Mouse (Mus musculus) testis, postnatal 10 days (tissue): ENCODE data around the gene Jsrp1.

Experiments
- DNase-seq: peaks from one replicate; pipeline ENCODE4 v3.0.0; 2021; ENCODE audit warnings: low spot score

Gene Jsrp1

GRCm38 (mm10) chr10:80792175-80793032, 20.9 kb downstream of the Jsrp1 start:
- DNase-seq = peak; percentile 66

GRCm38 (mm10) chr10:80791476-80792174, 21.7 kb downstream of the Jsrp1 start:
- no peak for DNase-seq

GRCm38 (mm10) chr10:80790761-80791404, 22.4 kb downstream of the Jsrp1 start:
- DNase-seq = no peak

- no peak for DNase-seq
Observed at GRCm38 (mm10) chr10:80787517-80787916, 25.8 kb downstream of the Jsrp1 start.

- no peak for DNase-seq
Observed at GRCm38 (mm10) chr10:80785963-80786362, 27.3 kb downstream of the Jsrp1 start.

- no peak for DNase-seq
Observed at GRCm38 (mm10) chr10:80784871-80785270, 28.4 kb downstream of the Jsrp1 start.

GRCm38 (mm10) chr10:80784302-80784701, 29.0 kb downstream of the Jsrp1 start:
- DNase-seq = no peak

- no peak for DNase-seq
Observed at GRCm38 (mm10) chr10:80779565-80779964, 33.7 kb downstream of the Jsrp1 start.

- DNase-seq = no peak
Observed at GRCm38 (mm10) chr10:80777123-80777522, 36.2 kb downstream of the Jsrp1 start.

GRCm38 (mm10) chr10:80776358-80776869, 36.9 kb downstream of the Jsrp1 start:
- no peak for DNase-seq

- no peak for DNase-seq
Observed at GRCm38 (mm10) chr10:80775731-80776130, 37.6 kb downstream of the Jsrp1 start.

GRCm38 (mm10) chr10:80774981-80775380, 38.3 kb downstream of the Jsrp1 start:
- no peak for DNase-seq

GRCm38 (mm10) chr10:80774549-80774948, 38.7 kb downstream of the Jsrp1 start:
- DNase-seq = peak; percentile 87

- no peak for DNase-seq
Observed at GRCm38 (mm10) chr10:80773816-80774215, 39.5 kb downstream of the Jsrp1 start.

GRCm38 (mm10) chr10:80768365-80768764, 44.9 kb downstream of the Jsrp1 start:
- DNase-seq = no peak

GRCm38 (mm10) chr10:80766161-80766815, 47.0 kb downstream of the Jsrp1 start:
- DNase-seq = no peak

- no peak for DNase-seq
Observed at GRCm38 (mm10) chr10:80765746-80766145, 47.6 kb downstream of the Jsrp1 start.

- no peak for DNase-seq
Observed at GRCm38 (mm10) chr10:80763502-80763901, 49.8 kb downstream of the Jsrp1 start.

- DNase-seq = no peak
Observed at GRCm38 (mm10) chr10:80761821-80762220, 51.5 kb downstream of the Jsrp1 start.

GRCm38 (mm10) chr10:80760596-80761524, 52.4 kb downstream of the Jsrp1 start:
- DNase-seq = no peak

GRCm38 (mm10) chr10:80758651-80759050, 54.6 kb downstream of the Jsrp1 start:
- DNase-seq = no peak
